Mouse (Mus musculus) hindbrain, embryonic 10.5 days (tissue): ENCODE results near the gene Fbxo21. TPM values are rescaled to one million over a fixed set of nuclear protein-coding genes. Genes with fewer than 3 reads are reported as not detected.

ENCODE experiments used
- DNase-seq: peaks from one replicate; pipeline ENCODE4 v3.0.0-alpha.2; 2017; ENCODE audit warnings: low spot score
- H3K27ac ChIP-seq: fragments of 300-500 bp; sonication (generic); 2 replicates; pipeline ENCODE4 v1.5.1; 2016; ENCODE audit warnings: mild to moderate bottlenecking, moderate library complexity
- H3K27me3 ChIP-seq: fragments of 300-500 bp; sonication (generic); 2 replicates; pipeline ENCODE4 v1.6.1; 2016; ENCODE audit warnings: mild to moderate bottlenecking; ENCODE audit not compliant: poor library complexity, insufficient read depth, severe bottlenecking
- H3K36me3 ChIP-seq: fragments of 300-500 bp; sonication (generic); 2 replicates; pipeline ENCODE4 v1.6.1; 2016; ENCODE audit warnings: mild to moderate bottlenecking, moderate library complexity
- H3K4me1 ChIP-seq: fragments of 300-500 bp; sonication (generic); replicated peaks from 2 replicates; pipeline ENCODE4 v1.6.1; 2016; ENCODE audit warnings: mild to moderate bottlenecking
- H3K4me3 ChIP-seq: fragments of 300-500 bp; sonication (generic); 2 replicates; pipeline ENCODE4 v1.5.1; 2016; ENCODE audit warnings: mild to moderate bottlenecking, moderate library complexity
- H3K9me3 ChIP-seq: fragments of 300-500 bp; sonication (generic); 2 replicates; pipeline ENCODE4 v1.6.1; 2016; ENCODE audit warnings: mild to moderate bottlenecking, moderate library complexity
- WGBS: fragments of 180-500 bp; shearing (Covaris S2); methylation state at CpG from one replicate; pipeline ENCODE4 v1.1.7; 2016; 5-methylcytosine and 5-hydroxymethylcytosine counted together
- polyA plus RNA-seq: library from polyadenylated mRNA; unstranded; fragments of >200 nt; fragmentation: Nextera tagmentation; extraction: Ambion mirVana; gene quantifications from 2 replicates; pipeline ENCODE4 v1.2.1, GENCODE M21; 2016

The Fbxo21 gene
- polyA plus RNA-seq: 103 and 117 TPM in 2 replicates

DNA sequence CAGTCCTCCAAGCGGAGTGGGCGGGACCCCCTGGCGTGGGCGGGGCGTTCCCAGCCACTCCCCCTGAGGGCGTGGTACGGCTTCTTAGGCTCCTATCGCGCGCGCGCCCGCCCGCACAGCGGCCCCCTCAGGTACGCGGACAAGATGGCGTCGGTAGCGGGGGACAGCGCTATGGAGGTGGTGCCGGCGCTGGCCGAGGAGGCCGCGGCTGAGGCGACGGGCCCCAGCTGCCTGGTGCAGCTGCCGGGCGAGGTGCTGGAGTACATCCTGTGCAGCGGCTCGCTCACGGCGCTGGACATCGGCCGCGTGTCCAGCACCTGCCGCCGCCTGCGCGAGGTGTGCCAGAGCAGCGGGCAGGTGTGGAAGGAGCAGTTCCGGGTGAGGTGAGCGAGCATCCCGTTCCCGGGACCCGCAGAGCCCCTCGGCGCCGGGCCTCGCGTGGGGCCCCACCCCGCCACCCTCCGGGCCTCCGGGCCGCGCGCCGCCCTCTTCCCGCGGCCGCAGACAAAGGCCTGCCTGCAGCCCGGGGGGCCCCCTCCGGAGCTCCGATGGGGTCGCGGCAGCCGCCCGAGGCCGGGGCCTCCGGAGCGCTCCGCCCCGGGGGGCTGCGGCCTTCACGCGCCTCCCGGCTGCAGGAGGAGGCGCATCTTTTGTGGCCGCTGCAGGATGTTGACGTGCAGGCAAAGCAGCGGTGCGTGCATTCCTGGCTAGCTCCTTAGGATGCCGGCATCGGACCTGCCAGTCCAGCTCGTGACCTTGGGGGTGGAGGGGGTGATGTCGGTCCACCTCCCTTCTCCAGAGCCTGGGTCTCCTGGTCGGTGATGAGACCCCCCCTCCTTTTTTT is at the start of gene Fbxo21:
Gene Fbxo21, plus strand, starts transcription at position 74 of the 844 bp plus-strand sequence.
- Histone ChIP-seq H3K9me3 (no peaks in the 10 kb centered on the region), H3K4me1 (peaks cover 28% of the 10 kb centered on the region), H3K4me3 (peak within 1 kb of the TSS; percentile 99), H3K27me3 (no peaks in the 10 kb centered on the region), H3K27ac (peak within 1 kb of the TSS; percentile 99), H3K36me3 (peaks cover 33% of the 10 kb centered on the region)
- WGBS: under 1% methylated on average over 88 of the region's 88 CpGs
- DNase-seq: peak; percentile 97

DNA sequence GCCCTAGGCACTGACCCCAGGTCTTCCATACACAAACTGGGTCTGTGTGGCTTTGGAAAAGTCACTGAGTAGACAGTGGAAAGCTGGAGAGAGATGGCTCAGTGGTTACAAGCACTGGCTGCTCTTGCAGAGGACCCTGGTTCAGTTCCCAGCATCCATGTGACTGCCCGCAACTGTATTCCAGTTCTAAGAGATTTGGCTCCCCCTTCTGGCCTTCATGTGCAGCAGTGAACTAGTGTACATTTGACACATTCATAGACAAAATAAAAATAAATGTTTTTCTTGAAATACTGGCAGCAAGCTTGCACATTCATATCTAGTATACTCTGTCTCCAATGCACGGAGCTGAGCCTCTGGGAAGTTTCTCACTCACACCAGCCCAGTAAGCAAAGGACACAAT is 48.0 kb upstream of the Fbxo21 start:
- no peaks in the 10 kb centered on the region for H3K9me3 ChIP-seq
- no peak overlapping the region for H3K27ac ChIP-seq
- H3K4me1 ChIP-seq: peaks cover 13% of the 10 kb centered on the region; the same call in 1 of the 2 replicates
- no peaks in the 10 kb centered on the region for H3K36me3 ChIP-seq
- WGBS: 99% methylated on average over 2 of the region's 2 CpGs
- H3K4me3 ChIP-seq: no peak overlapping the region
- H3K27me3 ChIP-seq: 0 out of 2 replicates have a peak, but pooled peaks cover 11% of the 10 kb centered on the region
- DNase-seq: no peak

DNA sequence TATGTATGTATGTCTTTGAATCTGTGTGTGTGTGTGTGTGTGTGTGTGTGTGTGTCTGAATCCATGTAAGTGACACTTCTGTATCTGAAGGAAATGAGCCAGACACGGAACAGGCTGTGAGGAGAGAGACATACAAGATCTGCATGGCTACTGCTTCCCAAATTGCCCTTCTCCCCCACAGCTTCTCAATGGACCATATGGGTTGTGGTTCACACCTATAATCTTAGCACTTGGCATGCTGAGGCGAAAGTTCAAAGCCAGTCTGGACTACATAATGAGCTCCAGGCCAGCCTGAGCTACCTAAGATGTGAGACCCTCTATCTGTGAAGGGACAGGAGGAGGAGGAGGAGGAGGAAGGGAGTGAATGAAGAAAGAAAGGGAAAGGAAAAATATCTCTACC is 44.3 kb upstream of the Fbxo21 start:
- WGBS: 93% methylated on average over 2 of the region's 2 CpGs
- DNase-seq: no peak
- no peaks in the 10 kb centered on the region for H3K36me3 ChIP-seq

DNA sequence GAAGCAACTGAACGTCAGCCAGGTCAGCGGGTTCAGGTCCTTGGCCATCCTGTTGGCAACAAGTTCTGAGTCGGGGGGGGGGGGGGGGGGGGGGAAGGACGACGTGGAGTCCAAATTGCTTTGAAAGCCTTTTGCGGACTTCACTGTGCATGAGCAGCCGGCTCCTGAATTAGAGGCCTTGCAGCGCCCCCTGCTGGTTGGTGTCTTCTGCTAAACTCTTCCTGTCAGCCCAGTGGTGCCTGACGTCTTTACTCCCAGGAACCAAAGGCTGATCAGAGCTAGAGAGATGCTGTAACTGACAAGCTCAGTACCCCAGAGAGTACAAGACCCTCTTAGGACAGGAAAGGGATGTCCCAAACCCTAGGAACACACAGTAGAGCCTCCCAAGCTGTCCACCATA is 43.7 kb upstream of the Fbxo21 start:
- peaks cover 7% of the 10 kb centered on the region; the same call in 1 of the 2 replicates for H3K4me1 ChIP-seq
- no peak overlapping the region for H3K4me3 ChIP-seq
- peak; percentile 89 for DNase-seq
- H3K36me3 ChIP-seq: no peaks in the 10 kb centered on the region
- no peak overlapping the region for H3K27ac ChIP-seq
- H3K27me3 ChIP-seq: peaks cover 24% of the 10 kb centered on the region
- no peaks in the 10 kb centered on the region for H3K9me3 ChIP-seq
- WGBS: 3% methylated on average over 9 of the region's 9 CpGs

More for the DNA sequence above, 44.3 kb upstream of the Fbxo21 start:
- Histone ChIP-seq H3K27me3 (peaks cover 24% of the 10 kb centered on the region), H3K27ac (no peak overlapping the region), H3K4me3 (no peak overlapping the region), H3K4me1 (peaks cover 7% of the 10 kb centered on the region; the same call in 1 of the 2 replicates), H3K9me3 (no peaks in the 10 kb centered on the region)

DNA sequence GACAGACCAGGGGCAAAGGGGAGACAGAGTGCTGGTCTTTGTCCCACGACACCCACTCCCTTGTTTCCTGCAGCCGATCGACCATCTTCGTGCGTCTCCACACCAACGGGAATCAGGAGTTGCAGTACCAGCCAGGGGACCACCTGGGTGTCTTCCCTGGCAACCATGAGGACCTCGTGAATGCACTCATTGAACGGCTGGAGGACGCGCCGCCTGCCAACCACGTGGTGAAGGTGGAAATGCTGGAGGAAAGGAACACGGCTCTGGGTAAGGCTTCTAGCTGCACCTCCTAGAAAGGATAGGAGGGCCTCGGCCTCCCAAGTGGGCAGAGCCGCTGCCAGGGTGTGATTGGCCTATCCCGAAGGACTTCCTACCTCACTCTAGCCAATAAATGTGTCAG is 40.2 kb upstream of the Fbxo21 start:
- Histone ChIP-seq H3K27ac (no peak overlapping the region), H3K9me3 (no peaks in the 10 kb centered on the region), H3K4me1 (peaks cover 11% of the 10 kb centered on the region; the same call in 1 of the 2 replicates), H3K27me3 (peaks cover 23% of the 10 kb centered on the region), H3K4me3 (no peak overlapping the region), H3K36me3 (no peaks in the 10 kb centered on the region)
- DNase-seq: no peak
- WGBS: 72% methylated on average over 16 of the region's 16 CpGs

DNA sequence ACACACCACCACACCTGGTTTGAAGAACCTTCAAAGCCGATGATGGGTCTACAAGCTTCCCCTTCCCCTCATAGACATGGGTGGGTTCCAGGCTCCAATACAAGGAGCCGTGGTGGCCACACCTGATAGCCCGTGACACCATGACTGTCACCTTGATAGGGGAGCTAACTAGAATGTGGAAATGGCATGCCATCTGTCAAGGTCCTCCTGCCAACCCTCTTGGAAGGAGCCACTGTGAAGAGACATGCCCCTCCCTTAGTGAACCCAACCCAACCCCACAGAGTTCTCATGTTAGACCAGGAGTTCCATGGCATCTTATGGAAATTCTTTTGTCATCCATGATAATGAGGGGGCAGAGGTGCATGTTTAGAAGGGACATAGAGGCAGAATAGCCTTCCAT is 39.3 kb upstream of the Fbxo21 start:
- H3K36me3 ChIP-seq: no peaks in the 10 kb centered on the region
- H3K9me3 ChIP-seq: no peaks in the 10 kb centered on the region
- H3K27ac ChIP-seq: no peak overlapping the region
- 89% methylated on average over 3 of the region's 3 CpGs for WGBS
- no peak overlapping the region for H3K4me3 ChIP-seq
- DNase-seq: no peak
- peaks cover 18% of the 10 kb centered on the region for H3K27me3 ChIP-seq
- H3K4me1 ChIP-seq: peaks cover 8% of the 10 kb centered on the region; the same call in 1 of the 2 replicates

DNA sequence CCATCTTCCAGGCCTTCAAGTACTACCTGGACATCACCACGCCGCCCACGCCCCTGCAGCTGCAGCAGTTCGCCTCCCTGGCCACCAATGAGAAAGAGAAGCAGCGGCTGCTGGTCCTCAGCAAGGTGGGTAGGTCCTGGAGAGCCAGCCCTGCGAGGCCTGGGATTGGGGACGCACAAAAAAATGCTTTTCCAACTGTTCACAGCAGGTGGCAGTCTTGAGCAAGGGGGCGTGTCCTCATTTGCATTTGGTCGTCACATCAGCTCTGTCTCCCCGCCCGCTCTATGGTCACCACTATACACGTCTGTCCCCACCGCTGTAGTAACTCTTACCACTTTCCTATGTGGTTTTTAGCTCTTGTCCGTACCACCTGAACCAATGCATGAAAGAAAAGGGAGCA is 38.3 kb upstream of the Fbxo21 start:
- peaks cover 14% of the 10 kb centered on the region for H3K27me3 ChIP-seq
- peak; percentile 82 for DNase-seq
- peak overlapping the region; percentile 29 for H3K4me3 ChIP-seq
- no peaks in the 10 kb centered on the region for H3K36me3 ChIP-seq
- H3K4me1 ChIP-seq: 0 out of 2 replicates have a peak, but pooled peaks cover 4% of the 10 kb centered on the region
- H3K9me3 ChIP-seq: no peaks in the 10 kb centered on the region
- H3K27ac ChIP-seq: no peak overlapping the region
- 15% methylated on average over 14 of the region's 14 CpGs for WGBS

DNA sequence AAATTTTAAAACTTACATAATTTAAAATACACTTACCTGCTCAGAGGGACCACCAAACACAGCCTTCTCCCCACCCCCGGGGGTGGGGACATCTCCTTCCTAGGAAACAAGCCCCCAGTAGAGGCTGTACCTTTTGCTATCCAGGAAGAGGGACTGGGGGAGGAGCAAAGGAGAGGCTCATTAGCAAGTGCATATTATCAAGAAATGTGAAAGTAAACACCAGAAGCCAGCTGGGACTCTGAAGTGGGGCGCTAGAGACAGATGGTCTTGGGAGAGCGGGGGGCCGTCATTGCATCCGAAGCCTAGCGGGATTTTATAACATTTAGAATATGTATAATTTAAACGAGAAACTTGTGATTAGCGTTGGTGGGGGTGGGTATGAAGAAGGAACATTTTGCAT is 37.1 kb upstream of the Fbxo21 start:
- Histone ChIP-seq H3K36me3 (no peaks in the 10 kb centered on the region), H3K4me1 (0 out of 2 replicates have a peak, but pooled peaks cover 4% of the 10 kb centered on the region), H3K27ac (no peak overlapping the region), H3K9me3 (no peaks in the 10 kb centered on the region), H3K27me3 (peaks cover 14% of the 10 kb centered on the region), H3K4me3 (no peak overlapping the region)
- 86% methylated on average over 8 of the region's 8 CpGs for WGBS
- DNase-seq: no peak

DNA sequence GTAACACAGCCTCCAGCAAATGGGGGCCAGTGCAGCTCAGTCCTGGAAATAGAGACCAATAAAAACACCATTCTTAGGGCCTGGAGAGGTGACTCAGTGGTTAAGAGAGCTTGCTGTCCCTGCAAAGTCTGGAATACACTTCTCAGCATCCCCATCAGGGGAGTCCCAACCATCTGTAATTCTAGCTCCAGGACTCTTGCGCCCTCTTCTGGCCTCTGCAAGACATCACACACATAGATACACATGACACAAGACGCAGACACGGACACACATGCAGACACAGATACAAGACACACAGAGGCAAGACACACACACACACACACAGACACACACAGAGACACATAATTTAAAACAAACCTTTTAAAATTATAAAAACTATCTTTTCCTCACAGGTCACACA is 35.0 kb upstream of the Fbxo21 start:
- H3K4me1 ChIP-seq: 0 out of 2 replicates have a peak, but pooled peaks cover 4% of the 10 kb centered on the region
- H3K4me3 ChIP-seq: no peak overlapping the region
- no peaks in the 10 kb centered on the region for H3K9me3 ChIP-seq
- no peak for DNase-seq
- 69% methylated on average over 3 of the region's 3 CpGs for WGBS
- no peaks in the 10 kb centered on the region for H3K36me3 ChIP-seq
- peaks cover 7% of the 10 kb centered on the region for H3K27me3 ChIP-seq
- H3K27ac ChIP-seq: no peak overlapping the region

DNA sequence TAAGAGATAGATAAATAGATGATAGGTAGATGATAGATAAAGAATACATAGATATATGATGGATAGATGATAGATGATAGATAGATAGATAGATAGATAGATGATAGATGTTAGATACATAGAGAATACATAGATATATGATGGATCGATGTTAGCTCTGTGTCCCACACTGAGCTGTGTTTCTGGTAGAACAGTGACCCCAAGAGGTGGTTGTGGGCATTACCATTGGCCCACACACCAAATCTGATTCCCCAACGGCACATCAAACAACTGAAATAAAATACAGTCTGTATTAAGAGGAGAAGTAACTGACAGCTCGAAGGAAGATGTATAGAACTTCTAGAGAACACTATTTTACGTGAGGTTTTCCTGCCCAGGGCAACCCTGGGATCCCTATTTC is 29.9 kb upstream of the Fbxo21 start:
- WGBS: 46% methylated on average over 4 of the region's 4 CpGs
- Histone ChIP-seq H3K27me3 (no peaks in the 10 kb centered on the region), H3K9me3 (no peaks in the 10 kb centered on the region), H3K27ac (no peak overlapping the region), H3K36me3 (no peaks in the 10 kb centered on the region), H3K4me3 (no peak overlapping the region), H3K4me1 (no peaks in the 10 kb centered on the region; the same call in 1 of the 2 replicates)
- DNase-seq: peak; percentile 36

DNA sequence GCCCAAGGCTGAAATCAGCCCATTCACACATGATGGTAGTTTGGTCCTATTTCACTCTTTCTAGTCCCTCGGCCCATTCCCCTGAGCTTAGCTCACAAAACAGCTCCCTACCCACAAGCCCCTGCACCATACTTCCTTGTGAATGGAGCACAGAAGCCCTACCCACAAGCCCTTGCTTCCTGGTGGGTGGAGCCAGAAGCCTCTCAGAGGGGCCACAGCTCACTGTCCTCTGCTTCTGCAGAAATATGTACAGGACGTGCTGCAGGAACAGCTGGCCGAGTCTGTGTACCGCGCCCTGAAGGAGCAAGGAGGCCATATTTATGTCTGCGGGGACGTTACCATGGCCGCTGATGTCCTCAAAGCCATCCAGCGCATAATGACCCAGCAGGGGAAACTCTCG is 27.1 kb upstream of the Fbxo21 start:
- no peaks in the 10 kb centered on the region for H3K27me3 ChIP-seq
- no peak overlapping the region for H3K27ac ChIP-seq
- H3K4me3 ChIP-seq: no peak overlapping the region
- no peaks in the 10 kb centered on the region; the same call in 1 of the 2 replicates for H3K4me1 ChIP-seq
- H3K9me3 ChIP-seq: no peaks in the 10 kb centered on the region
- WGBS: 77% methylated on average over 10 of the region's 10 CpGs
- no peak for DNase-seq
- no peaks in the 10 kb centered on the region for H3K36me3 ChIP-seq

DNA sequence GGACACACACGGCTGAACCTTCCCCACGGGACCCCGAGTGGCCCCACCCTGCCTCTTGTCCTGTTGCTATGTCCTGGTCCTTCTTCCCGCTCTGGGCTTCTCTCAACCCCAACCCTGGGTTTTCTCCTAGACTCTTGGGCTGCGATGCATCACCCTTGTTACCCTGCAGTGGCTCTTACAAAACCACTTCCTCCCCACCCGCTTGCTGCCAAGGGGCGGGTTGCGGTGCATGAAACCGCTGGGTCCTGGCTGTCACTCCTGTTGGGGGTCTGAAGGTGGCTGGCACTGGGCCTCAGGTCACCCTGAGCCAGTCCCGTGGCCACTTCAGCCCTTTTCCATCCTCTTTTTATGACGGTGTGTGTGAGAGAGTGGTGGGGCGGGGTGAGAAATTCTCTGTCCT is 22.6 kb upstream of the Fbxo21 start:
- Histone ChIP-seq H3K36me3 (no peaks in the 10 kb centered on the region), H3K27me3 (no peaks in the 10 kb centered on the region), H3K4me3 (no peak overlapping the region), H3K9me3 (no peaks in the 10 kb centered on the region), H3K27ac (no peak overlapping the region), H3K4me1 (no peaks in the 10 kb centered on the region; the same call in 1 of the 2 replicates)
- 89% methylated on average over 12 of the region's 12 CpGs for WGBS
- DNase-seq: no peak

DNA sequence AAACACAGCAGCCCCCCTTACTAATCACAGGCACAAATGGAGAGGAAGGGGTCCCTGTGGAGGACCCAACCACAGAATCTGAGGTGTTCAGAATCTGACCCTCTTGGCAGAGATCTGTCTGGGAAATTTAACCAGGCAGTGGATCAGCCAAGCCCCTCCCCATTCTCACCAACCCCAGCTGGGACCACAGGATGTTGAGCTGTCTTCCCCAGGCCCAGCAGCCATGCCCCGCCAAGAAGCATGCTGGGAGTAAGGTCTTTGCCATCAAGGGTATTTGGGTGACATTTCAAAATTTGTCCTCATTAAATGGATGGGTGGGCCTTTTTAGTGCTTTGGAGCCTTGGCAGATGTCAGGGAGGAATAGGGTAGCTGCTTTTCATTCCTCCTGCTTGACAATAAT is 22.1 kb upstream of the Fbxo21 start:
- Histone ChIP-seq H3K27ac (no peak overlapping the region), H3K4me3 (no peak overlapping the region), H3K36me3 (no peaks in the 10 kb centered on the region), H3K27me3 (no peaks in the 10 kb centered on the region), H3K4me1 (no peaks in the 10 kb centered on the region; the same call in 1 of the 2 replicates), H3K9me3 (no peaks in the 10 kb centered on the region)
- 83% methylated on average over 1 of the region's 1 CpGs for WGBS
- DNase-seq: no peak
